Mouse (Mus musculus) urinary bladder, adult 2 months (tissue): ENCODE results near the gene Chrna9. TPM values are rescaled to one million over a fixed set of nuclear protein-coding genes. Genes with fewer than 3 reads are reported as not detected.
"Not testable (repeated sequence)": the region's sequence is repeated elsewhere in the genome, so short reads cannot be mapped to it uniquely, and the experiment has no call there.

Source experiments
- DNase-seq: peaks from one replicate; pipeline ENCODE4 v3.0.0; 2022; ENCODE audit warnings: low spot score
- polyA plus RNA-seq: library from polyadenylated mRNA; depleted of rRNA; stranded (reverse); fragments of >200 nt; gene quantifications from 2 replicates; pipeline ENCODE4 v1.2.3, GENCODE M21; 2012

Chrna9 gene
- polyA plus RNA-seq, 1 experiment: not detected

GRCm38 (mm10) chr5:65956144-65957008, 21.7 kb downstream of the Chrna9 start:
- DNase-seq: no peak

DNA sequence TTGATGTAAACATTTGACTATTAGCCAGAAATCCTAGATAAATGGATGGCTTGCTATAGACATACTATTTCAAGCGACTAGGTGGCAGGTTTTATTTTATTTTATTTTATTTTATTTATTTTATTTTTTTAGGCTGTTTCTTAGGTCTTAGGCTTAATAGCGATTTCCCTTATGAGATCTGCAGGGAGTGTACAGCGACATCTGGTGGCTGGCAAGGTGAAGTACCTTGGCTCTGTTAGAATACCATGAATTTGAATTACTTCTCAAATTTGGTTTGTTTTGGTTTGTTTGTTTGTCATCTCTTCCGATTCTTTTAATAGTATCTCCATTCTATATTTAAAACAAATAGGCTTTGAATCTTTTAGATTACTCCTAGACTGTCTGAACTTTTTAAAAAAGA, 23.9 kb downstream of the Chrna9 start:
- no peak for DNase-seq

GRCm38 (mm10) chr5:65959893-65960596, 25.3 kb downstream of the Chrna9 start:
- DNase-seq: no peak

- no peak for DNase-seq
These were observed 25.9 kb downstream of the Chrna9 start for GRCm38 (mm10) chr5:65960597-65960950.

GRCm38 (mm10) chr5:65963291-65963690, 28.6 kb downstream of the Chrna9 start:
- DNase-seq: no peak

DNA sequence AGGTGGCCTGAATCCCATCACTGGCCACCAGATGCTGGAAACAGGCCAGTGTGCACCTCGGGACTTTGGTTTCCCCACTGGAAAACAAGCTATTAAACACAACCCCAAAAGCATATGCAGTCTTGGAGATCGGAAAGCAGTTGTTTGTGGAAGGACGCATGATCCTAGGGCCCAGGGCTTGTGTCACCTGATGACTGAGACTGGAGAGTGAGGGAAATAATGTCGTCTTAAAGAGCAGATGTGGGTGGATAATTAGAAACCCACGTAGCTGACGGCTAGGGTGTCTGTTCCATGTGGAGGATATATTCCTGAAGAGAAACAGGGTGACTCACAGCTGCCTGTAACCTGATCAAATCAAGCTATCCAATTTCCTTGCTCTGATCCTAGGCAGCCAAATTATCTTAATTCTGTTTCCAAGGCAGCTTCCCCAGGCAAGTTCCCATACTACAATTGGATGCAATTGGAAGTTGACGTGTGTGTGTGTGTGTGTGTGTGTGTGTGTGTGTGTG, 31.1 kb downstream of the Chrna9 start:
- DNase-seq: no peak

DNA sequence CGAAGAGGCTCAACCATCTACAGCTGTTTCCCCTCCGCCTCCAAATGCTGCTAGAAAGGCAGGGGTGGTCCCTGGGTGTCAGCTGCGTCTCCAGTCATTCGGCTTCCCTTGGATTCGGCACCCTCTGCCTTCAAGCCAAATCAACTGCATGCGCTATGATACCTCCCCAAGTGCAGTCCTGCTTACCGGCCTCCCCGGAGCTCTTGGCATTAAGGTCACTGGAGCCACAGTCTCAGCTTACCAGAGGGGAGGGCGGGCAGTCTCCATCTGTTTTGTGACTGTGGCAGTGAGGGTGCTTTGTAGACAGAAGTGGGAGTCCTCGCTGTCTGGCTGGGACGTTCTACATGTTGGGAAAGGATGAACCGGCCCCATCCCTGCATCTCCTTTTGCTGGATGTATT, 32.4 kb downstream of the Chrna9 start:
- no peak for DNase-seq

DNA sequence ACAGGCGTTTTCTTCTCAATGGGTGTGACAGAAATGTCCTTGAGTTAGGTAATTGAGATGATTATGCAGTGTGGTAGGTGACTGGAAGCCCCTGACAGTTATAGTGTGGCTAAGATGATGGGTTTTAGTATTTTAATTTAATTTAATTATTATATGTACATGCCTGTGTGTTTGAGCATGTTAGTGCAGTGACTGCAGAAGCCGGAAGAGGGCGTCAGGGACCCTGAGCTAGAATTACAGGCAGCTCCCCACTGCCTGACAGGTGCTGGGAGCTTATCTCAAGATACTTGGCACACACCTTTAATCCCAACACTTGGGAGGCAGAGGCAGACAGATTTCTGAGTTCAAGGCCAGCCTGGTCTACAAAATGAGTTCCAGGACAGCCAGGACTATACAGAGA, 33.3 kb downstream of the Chrna9 start:
- DNase-seq: no peak

DNA sequence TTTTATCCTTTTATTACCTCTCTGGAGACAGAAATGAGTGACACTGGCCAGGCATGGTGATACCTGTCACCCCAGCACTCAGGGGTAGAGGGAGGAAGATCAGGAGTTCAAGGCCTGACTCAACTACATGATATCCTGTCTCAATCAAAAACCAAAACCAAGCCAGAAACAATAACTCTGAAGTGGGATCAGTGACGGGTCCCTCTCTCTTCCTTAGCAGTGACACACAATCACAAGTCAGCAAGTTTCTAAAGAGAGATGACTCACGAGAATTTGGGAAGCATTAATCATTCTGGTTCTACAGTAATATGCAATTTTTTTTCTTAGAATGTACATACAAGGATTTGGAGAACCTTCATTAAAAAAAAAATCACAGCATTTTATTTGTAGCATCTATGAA, 38.5 kb downstream of the Chrna9 start:
- no peak for DNase-seq

DNA sequence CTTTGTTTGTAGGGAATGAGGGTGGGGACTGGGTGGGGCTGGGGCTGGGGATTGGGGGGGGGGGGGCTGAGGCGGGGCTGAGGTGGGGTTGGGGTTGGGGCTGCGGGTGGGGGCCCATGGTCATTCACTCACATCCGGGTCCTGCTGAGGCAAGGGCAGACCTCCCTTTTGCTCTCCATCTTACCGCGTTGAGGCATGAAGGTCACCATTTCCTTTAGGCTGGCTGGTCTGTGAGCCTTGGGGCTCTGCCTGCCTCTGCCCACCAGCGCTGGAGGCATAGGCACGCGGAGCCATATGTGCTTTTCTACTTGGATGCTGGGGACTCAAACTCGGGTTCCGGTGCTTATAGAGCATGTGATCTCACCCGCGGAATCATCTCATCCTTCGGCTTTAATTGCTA, 41.0 kb downstream of the Chrna9 start:
- DNase-seq: no peak

DNA sequence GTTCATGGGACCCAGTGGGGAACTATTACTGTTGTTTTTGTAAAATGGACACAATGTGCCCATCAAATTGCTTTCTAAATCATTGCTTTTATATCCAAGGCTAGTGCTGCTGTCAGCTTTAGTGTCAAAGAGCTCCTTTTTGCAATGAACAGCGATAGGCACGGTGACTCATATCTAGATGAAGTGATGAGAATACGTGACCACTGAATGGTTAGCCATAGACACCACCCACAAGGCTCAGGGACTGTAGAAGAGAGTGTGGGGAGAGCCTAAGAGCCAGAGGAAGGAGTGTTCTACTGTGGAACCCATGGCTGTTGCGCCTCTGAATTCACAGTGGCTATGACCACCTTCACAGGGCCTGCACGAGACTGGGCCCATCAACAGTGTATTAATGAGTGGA, 51.7 kb downstream of the Chrna9 start:
- no peak for DNase-seq

GRCm38 (mm10) chr5:65987004-65987403, 52.3 kb downstream of the Chrna9 start:
- DNase-seq: not testable (repeated sequence)

GRCm38 (mm10) chr5:65991191-65991590, 56.5 kb downstream of the Chrna9 start:
- no peak for DNase-seq

DNA sequence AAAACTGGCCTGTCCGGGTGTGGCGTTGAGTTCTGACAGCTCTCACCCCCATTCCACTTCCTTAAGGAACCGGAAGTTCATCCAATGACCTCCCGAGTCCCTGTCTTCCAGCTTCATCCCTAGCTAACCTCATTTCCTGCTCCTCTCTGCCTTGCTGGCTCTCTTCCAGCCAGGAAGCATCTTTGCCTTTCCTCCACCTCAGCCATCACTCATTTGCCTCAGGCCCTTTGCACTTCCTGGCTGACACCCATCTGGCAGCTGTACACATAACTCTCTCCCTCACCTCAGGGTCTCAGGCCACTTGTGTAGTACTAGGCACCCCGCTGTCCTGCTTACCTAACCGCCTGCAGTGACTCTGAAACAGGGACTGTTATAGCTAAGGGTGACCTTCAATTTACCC, 59.9 kb downstream of the Chrna9 start:
- DNase-seq: no peak

- DNase-seq: no peak
These were observed 63.1 kb downstream of the Chrna9 start for GRCm38 (mm10) chr5:65997813-65998212.

- no peak for DNase-seq
These were observed 64.4 kb downstream of the Chrna9 start for GRCm38 (mm10) chr5:65999106-65999505.

GRCm38 (mm10) chr5:66000074-66000473, 65.4 kb downstream of the Chrna9 start:
- no peak for DNase-seq

- DNase-seq: no peak
These were observed 65.9 kb downstream of the Chrna9 start for GRCm38 (mm10) chr5:66000567-66001125.

- DNase-seq: no peak
These were observed 66.5 kb downstream of the Chrna9 start for GRCm38 (mm10) chr5:66001232-66001631.

DNA sequence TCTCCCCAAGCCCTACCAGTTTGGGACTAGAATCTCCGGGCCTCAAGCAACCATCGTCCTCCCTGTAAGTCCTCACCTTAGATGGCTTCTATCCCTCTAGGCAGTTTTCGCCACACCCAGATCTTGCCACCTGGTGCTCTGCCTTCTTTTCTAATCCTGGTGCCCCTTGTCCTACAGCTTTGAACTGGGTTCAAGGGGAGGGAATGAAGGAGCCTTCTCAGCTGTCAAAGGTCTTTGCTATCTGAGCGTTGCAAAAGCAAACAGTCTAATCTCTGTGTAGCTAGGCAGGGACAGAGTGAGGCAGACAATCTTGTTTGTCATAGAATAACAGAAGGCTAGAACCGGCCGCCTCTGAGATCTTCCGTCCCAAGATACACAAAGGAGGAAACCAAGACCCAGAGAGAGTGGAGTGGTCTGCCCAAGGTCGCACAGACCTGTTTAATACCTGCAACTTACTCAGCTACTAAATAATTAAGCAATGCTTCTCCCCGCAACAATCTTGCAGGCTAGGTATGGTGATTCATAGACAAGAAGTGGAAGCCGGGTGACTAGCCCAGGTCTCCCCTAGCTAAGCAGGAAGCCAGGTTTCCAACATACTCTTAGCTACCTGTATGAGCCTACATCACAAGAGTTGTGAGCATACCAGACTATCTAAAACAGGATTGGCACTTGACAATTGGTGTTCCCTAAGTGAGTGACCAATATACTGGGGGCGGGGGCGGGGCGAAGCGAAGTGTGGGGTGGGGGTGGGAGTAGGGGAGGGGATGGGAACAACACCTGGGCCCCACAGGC, 69.6 kb downstream of the Chrna9 start, which contains the start of gene 9130230L23Rik:
TSS of gene 9130230L23Rik (minus strand) at position 152 of the 792 bp plus-strand sequence.
- no peak for DNase-seq

- no peak for DNase-seq
These were observed 70.4 kb downstream of the Chrna9 start for GRCm38 (mm10) chr5:66005041-66005678.
